34 mouse cellular contexts compared by ENCODE assay signal in genomic region chr3:25597513-25597912, GRCm38 (mm10).
DNase-seq lines count a peak whose midpoint lies in the region; ATAC-seq lines count a peak whose summit lies in the region.
"Had no signal": no experiment of that assay in that cellular context is flagged by ENCODE, and none has a peak within 500 bp of the region (broad histone marks: within the 10 kb centered on the region; RNA-seq: fewer than 3 reads in every experiment).

No protein-coding gene starts in this region.

- H3K27ac ChIP-seq in forebrain, embryonic 16.5 days (ENCODE audit: low read length): no peak overlapping the region
- H3K27ac ChIP-seq: embryonic facial prominence, embryonic 13.5 days; heart, embryonic 10.5 days; heart, embryonic 15.5 days; kidney, postnatal 0 days; limb, embryonic 12.5 days; liver, embryonic 15.5 days; midbrain, embryonic 10.5 days had no signal

- intact Hi-C loops in left cerebral cortex, postnatal 36 days (cut with DNase I): no loop called here

- no peak overlapping the region for H3K9ac ChIP-seq in forebrain, embryonic 16.5 days (replicated peaks; ENCODE audit: low read depth, low read length)
- H3K9ac ChIP-seq: embryonic facial prominence, embryonic 13.5 days; heart, embryonic 15.5 days; limb, embryonic 12.5 days; liver, embryonic 15.5 days; lung, embryonic 14.5 days had no signal

- ATAC-seq in frontal cortex, adult (ENCODE audit: low TSS enrichment): peak; percentile 47
- ATAC-seq in forebrain, embryonic 16.5 days: peak; percentile 89
- ATAC-seq: activated CD4-positive, CD25-positive, alpha-beta regulatory T cell, adult 4 months; hindbrain, embryonic 16.5 days had no signal

- H3K27me3 ChIP-seq in forebrain, embryonic 16.5 days (replicated peaks; ENCODE audit: control insufficient read depth, insufficient read depth, low read length): no peaks in the 10 kb centered on the region
- H3K27me3 ChIP-seq: embryonic facial prominence, embryonic 13.5 days; heart, embryonic 15.5 days; limb, embryonic 12.5 days; liver, embryonic 15.5 days had no signal

- H3K4me3 ChIP-seq in forebrain, embryonic 16.5 days (replicated peaks; ENCODE audit: low read length): no peak overlapping the region
- H3K4me3 ChIP-seq: embryonic facial prominence, embryonic 13.5 days; erythroblast, embryonic 14.5 days; heart, embryonic 10.5 days; heart, embryonic 15.5 days; limb, embryonic 12.5 days; liver, embryonic 15.5 days; midbrain, embryonic 10.5 days; myocyte had no signal

- no peaks in the 10 kb centered on the region for H3K9me3 ChIP-seq in forebrain, embryonic 16.5 days (ENCODE audit: control insufficient read depth, low read length)
- H3K9me3 ChIP-seq: embryonic facial prominence, embryonic 13.5 days; heart, embryonic 10.5 days; heart, embryonic 15.5 days; limb, embryonic 12.5 days; liver, embryonic 15.5 days; midbrain, embryonic 10.5 days had no signal

- DNase-seq in frontal cortex, postnatal 25 days (ENCODE audit: low spot score in 2 of 2): no peak
- peak; percentile 59 for DNase-seq in retina, postnatal 1 day
- no peak for DNase-seq in retina, embryonic 14.5 days (ENCODE audit: low spot score)
- no peak for DNase-seq in left cerebral cortex, postnatal 36 days (ENCODE audit: low spot score in 2 of 2)
- DNase-seq in kidney, adult 11 months: no peak
- DNase-seq: adrenal gland, adult 2 months; adrenal gland, postnatal 36 days; B cell, adult 2 months; cerebellum, adult 11 months; cerebellum, adult 9-10 months; cerebellum, postnatal 36 days; gastrocnemius, postnatal 25 days; heart, adult 11 months; kidney, adult 8-10 months; kidney, postnatal 4 days; layer of hippocampus, adult 9-11 months; lung, embryonic 14.5 days; right cerebral cortex, postnatal 25 days; spleen, adult 18-20 months; thymus, adult 18-20 months; thymus, postnatal 25 days had no signal

- H3K4me1 ChIP-seq in forebrain, embryonic 16.5 days (replicated peaks; ENCODE audit: control insufficient read depth, insufficient read depth, low read length): peaks cover 4% of the 10 kb centered on the region
- H3K4me1 ChIP-seq: embryonic facial prominence, embryonic 13.5 days; heart, embryonic 10.5 days; heart, embryonic 15.5 days; limb, embryonic 12.5 days; liver, embryonic 15.5 days; midbrain, embryonic 10.5 days had no signal

- no peak overlapping the region for H3K4me2 ChIP-seq in forebrain, embryonic 16.5 days (ENCODE audit: low read length)
- H3K4me2 ChIP-seq: embryonic facial prominence, embryonic 13.5 days; heart, embryonic 15.5 days; limb, embryonic 12.5 days; liver, embryonic 15.5 days; lung, embryonic 14.5 days had no signal

- H3K36me3 ChIP-seq in forebrain, embryonic 16.5 days (ENCODE audit: control insufficient read depth, insufficient read depth): no peaks in the 10 kb centered on the region
- H3K36me3 ChIP-seq: embryonic facial prominence, embryonic 13.5 days; heart, embryonic 10.5 days; heart, embryonic 15.5 days; limb, embryonic 12.5 days; liver, embryonic 15.5 days; midbrain, embryonic 10.5 days had no signal

- WGBS in forebrain, embryonic 16.5 days: 17% methylated on average over 5 of the region's 5 CpGs
